ENCODE assay signal across 10 mouse cellular contexts in genomic region chr12:76583454-76583853, GRCm38 (mm10).
"Had no signal": no experiment of that assay in that cellular context is flagged by ENCODE, and none has a peak within 500 bp of the region (broad histone marks: within the 10 kb centered on the region; RNA-seq: fewer than 3 reads in every experiment).

No protein-coding gene starts in this region.

- H3K9me3 ChIP-seq: midbrain, embryonic 13.5 days had no signal

- H3K27ac ChIP-seq: left cerebral cortex, adult 2 months; limb, embryonic 13.5 days; liver, embryonic 13.5 days; macrophage; midbrain, embryonic 13.5 days had no signal

- H3K4me3 ChIP-seq: left cerebral cortex, adult 2 months; limb, embryonic 13.5 days; liver, embryonic 13.5 days; midbrain, embryonic 13.5 days had no signal

- H3K27me3 ChIP-seq: limb, embryonic 13.5 days; midbrain, embryonic 13.5 days had no signal

- DNase-seq: layer of hippocampus, adult 9-11 months; layer of hippocampus, postnatal 36 days; liver, embryonic 13.5 days; lung, adult 2 months; thymus, adult 18-20 months; thymus, postnatal 36 days had no signal

- H3K36me3 ChIP-seq: liver, embryonic 13.5 days; midbrain, embryonic 13.5 days had no signal
